Mouse (Mus musculus): ENCODE measurements around the gene Fkbp11.

DNA sequence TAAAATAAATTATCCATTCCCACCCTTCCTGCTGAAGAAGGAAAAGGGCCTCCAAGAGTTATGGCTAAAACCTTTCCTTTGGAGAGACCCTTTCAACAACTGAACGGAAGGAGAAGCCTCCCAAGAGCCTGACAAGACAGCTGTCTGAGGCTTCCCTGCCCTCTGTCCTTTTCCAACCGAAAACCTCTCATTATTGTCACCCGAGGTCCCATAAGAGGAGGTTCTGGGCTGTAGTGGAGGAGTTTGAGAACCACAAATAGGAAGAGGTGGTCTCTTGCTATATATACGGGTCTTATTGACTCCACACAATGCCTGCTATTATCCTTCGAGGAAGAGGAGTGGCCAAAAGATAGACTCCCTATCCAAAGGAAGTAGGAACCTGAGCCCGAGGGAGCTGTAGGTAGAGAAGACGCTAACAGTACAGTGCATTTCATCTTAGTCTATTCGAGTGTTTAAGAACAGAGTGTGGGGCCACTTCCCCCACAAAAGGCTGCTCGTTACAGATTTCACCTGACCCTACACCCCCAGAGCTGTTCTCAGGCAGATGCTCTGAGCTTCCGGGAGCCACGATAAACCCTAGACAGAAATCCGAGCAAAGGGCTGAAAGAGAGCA is 43.9 kb upstream of the Fkbp11 start:
- TF ChIP-seq POLR2A (IDR thresholded peaks at IDR 0.05; ENCODE audit: low read depth, low read length) (no peak), CTCF (conservative IDR thresholded peaks at IDR 0.05; ENCODE audit: insufficient read depth, insufficient read length, low read depth, low read length) (no peak)
